Mouse (Mus musculus) effector memory CD4-positive, alpha-beta T cell, adult 7 months (primary cell): ENCODE measurements around the gene Aldh3a2. TPM values are rescaled to one million over a fixed set of nuclear protein-coding genes. Genes with fewer than 3 reads are reported as not detected.

Experiments used
- polyA plus RNA-seq: library from polyadenylated mRNA; unstranded; fragments of 100-300 nt; shearing (Covaris generic); gene quantifications from one replicate; pipeline ENCODE4 v1.2.1, GENCODE M21; 2017

The Aldh3a2 gene
- 38.9 TPM for polyA plus RNA-seq

DNA sequence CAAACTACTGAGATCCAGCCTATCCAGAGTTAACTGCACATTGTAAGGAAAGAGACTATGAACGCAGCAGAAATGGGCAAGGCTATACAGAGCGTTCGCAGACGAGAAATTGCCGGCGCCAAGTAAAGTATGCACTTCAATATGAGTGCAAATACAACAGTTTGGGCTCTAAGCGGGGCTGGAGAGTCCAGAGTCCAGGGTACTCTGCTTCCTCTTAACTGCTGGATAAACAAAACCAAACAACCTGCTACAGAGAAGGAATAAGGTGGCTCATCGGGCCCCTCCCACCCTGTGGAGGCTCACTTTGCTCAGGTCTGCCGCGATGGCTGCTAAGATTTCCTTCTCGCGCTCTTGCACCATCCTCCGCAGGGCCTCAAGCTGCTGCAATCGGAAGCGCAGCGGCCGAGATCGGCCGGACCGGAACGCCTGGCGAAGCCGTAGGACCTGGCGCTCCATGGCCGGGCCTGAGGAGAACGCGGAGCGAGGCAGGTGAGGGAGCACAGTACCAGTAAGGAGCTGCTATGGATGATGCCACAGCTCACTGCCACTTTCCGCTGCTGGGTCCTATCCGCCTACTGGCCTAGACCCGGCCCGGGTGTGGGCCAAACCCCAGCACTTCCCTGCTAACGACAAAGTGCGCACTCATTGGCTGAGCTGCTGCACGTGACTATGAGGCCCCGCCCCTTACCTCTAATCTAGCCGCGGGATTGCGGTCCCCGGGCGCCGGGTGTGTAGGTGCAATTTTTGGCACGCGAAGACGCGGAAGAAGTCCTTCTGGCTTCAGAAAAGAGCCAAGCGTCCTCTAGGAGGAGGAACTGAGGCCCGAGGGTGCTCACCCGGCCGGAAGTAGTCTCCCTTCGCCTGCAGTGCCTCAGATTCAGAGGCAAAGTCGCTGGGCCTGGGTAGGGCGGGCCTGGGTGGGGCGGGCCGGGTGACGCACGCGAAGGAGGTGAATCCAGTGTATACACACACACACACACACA is at the start of gene Aldh3a2:
Gene Aldh3a2 (minus strand): TSS at position 914 of the 983 bp plus-strand sequence.

GRCm38 (mm10) chr11:61207487-61208246 is 59.6 kb downstream of the Aldh3a2 start, which contains the start of gene Aldh3a1:
TSS of gene Aldh3a1 (plus strand) at chr11:61207537.

GRCm38 (mm10) chr11:61174821-61175658 is 92.2 kb downstream of the Aldh3a2 start, which contains the start of gene Usp22:
TSS of gene Usp22 (minus strand) at chr11:61175055.

Other genes starting within 250 kb of the Aldh3a2 start
- not detected for gene Kcnj12, start 244.9 kb downstream of the Aldh3a2 start, polyA plus RNA-seq
- gene Tnfrsf13b, start 140.7 kb downstream of the Aldh3a2 start, polyA plus RNA-seq: 22.0 TPM
- gene Usp22, start 92.4 kb downstream of the Aldh3a2 start, polyA plus RNA-seq: 67.5 TPM
- gene Aldh3a1, start 59.9 kb downstream of the Aldh3a2 start, polyA plus RNA-seq: 0.54 TPM
- not detected for gene Slc47a2, start 75.4 kb upstream of the Aldh3a2 start, polyA plus RNA-seq
- gene Slc47a1, start 110.9 kb upstream of the Aldh3a2 start, polyA plus RNA-seq: not detected
- not detected for gene Rnf112, start 186.7 kb upstream of the Aldh3a2 start, polyA plus RNA-seq
- gene Mfap4, start 218.0 kb upstream of the Aldh3a2 start, polyA plus RNA-seq: not detected
- 14.6 TPM for gene Mapk7, start 226.9 kb upstream of the Aldh3a2 start, polyA plus RNA-seq
- 1.1 TPM for gene B9d1, start 237.7 kb upstream of the Aldh3a2 start, polyA plus RNA-seq